Mouse (Mus musculus) T-helper 17 cell (primary cell): ENCODE measurements around the gene 1700061G19Rik.

Experiments used
- in situ Hi-C, 2 experiments: fragments of 300-600 bp; cut with MboI, MseI; formaldehyde crosslinking; loops; 1 replicate in 1 of 2; 2 replicates in 1 of 2; pipeline ENCODE4 v1.15.1; 2025; ENCODE audit warnings: high pct_unique_total_duplicates in 2 of 2

1700061G19Rik gene

DNA sequence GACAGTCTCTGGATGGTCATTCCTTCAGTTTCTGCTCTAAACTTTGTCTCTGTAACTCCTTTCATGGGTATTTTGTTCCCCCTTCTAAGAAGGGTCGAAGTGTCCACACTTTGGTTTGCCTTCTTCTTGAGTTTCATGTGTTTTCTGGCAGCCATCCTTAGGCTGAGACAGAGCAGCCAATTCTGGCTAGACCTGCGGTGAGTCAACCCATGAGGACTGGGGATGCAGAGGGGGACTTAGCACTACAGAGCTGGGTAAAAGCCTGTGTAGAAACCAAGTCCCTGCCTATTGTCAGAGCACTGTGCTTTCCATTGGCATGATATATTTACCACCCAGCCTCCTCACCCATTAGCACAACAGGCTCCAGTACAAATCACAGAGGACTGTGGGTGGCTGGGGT, 41.9 kb downstream of the 1700061G19Rik start:
- in situ Hi-C loops = no loop called here

DNA sequence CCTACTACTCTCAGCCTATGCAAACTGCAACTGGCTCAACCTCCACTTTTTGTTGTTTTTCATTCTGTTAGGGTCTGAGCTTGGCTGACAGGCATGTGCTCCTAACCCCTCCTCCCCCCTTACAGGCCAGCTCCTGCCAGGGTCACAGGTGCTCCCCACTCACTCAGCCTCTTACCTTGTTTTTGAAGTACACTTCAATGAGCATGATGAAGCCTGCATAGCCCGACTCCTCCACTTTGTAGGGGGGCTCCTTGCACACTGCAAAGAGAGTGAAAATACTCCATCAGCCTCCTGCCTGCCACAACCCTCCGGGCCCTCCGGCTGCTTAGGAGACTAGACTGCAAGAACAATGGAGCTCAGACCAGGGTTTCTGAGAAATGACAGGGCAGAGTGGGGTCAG, 44.4 kb downstream of the 1700061G19Rik start:
- in situ Hi-C loops = no loop called here

GRCm38 (mm10) chr17:56925998-56926397, 50.7 kb downstream of the 1700061G19Rik start:
- in situ Hi-C loops = no loop called here

DNA sequence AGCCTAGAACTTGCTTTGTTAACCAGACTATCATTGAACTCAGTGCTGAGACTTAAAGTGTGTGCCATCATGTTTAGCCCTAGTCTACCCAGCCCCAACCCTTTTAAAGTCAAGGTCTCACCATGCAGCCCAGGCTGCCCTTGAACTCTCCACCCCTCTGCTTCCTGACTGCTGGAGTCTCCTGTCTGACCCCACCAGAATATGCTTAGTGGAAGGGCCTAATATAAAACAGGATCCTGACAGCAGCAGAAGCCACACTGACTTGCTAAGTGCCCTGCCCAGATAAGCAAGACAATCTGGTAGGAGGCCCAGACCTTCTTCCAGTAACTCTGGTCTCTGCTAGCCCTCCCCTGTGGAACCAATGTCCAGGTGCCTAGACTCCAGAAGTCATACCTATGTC, 53.8 kb downstream of the 1700061G19Rik start:
- in situ Hi-C loops = no loop called here

DNA sequence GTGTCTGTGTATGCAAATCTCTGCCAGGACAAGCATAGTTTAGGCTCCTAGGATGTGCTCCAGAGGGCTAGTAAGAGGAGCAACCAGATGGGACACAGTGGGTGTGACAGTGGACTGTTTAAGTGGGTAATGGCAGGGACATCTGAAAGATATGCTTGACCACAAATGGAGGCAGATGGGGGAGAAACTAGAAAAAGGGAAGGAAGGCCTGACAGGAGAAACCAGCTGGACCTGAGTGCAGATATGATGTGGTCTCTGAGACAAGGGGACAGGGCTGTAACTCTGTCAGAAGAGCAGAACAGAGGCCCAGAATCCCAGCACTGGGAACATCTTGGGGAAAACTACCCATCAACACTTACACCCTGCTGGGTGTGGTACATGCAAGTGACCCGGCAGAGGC, 54.3 kb downstream of the 1700061G19Rik start:
- in situ Hi-C loops = no loop called here

GRCm38 (mm10) chr17:56930026-56930425, 54.7 kb downstream of the 1700061G19Rik start:
- in situ Hi-C loops = no loop called here

DNA sequence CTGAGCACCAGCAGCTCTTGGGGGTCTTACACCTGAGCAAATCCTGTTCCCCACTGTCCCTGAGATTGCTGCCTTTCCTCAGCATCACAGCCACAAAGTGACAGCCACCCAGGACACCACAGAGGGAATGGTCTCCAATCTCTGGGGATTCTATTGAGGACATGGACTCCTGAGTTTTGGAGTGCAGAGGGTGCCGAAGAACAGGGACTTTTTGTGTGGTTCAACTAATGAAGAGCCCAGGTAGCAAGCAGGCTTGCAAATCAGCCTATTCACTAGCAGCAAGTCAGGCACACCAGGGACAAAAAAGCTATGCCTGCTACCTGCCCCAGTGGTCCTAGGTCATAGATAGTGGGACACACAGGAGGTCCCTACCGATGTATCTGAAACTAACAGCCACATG, 58.1 kb downstream of the 1700061G19Rik start:
- in situ Hi-C loops = no loop called here

- in situ Hi-C loops = loop anchor here in 1 of 2 experiments (5.0 kb wide), 1 partner anchor 93 kb away; no protein-coding TSS in a partner anchor
Observed at GRCm38 (mm10) chr17:56934545-56935330, 59.5 kb downstream of the 1700061G19Rik start.

DNA sequence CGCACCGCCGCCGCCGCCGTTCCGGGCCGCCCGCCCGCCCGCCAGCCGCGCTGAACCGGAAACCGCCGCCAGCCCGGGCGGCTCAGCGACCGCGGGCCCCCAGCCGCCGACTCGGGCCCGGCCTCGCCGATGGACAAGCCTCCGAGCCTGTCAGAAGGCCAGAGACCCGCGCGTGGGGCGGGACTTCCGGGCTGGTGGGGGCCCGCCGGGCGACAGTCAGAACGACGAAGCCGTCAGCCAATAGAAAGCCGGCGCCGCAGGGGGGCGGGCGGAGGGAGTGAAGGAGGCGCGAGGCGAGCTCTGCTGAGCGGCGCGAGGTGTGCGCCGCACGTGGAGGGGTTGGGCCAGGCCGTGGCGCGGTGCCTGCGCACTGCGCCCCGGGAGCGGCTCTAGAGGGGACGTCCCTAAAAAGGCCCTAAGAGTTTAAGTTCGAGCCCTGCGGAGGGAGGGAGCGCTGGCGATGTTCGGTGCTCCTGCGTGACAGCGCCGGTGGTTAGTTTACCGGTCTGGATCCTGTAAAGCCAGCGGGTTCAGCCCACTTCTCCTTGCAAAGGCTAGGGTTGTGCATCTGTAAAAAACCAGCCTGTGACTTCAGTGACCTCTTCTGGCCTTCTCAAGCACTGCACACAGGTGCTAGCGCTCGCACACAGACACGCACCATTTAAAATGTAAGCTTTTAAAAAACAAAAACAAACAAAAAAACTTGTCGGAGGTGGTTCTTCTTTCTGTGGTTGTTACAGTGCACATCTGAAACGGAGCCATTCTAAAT, 60.3 kb downstream of the 1700061G19Rik start, which contains the start of gene Mllt1:
Mllt1 (minus strand) TSS at position 53 of the 769 bp plus-strand sequence.
- in situ Hi-C loops = loop anchor here in 1 of 2 experiments (5.0 kb wide), 1 partner anchor 92 kb away; no protein-coding TSS in a partner anchor

GRCm38 (mm10) chr17:56936731-56937130, 61.5 kb downstream of the 1700061G19Rik start:
- in situ Hi-C loops = loop anchor here in 1 of 2 experiments (5.0 kb wide), 1 partner anchor 91 kb away; no protein-coding TSS in a partner anchor
